Mouse (Mus musculus): ENCODE data around the gene Des.

Des gene

GRCm38 (mm10) chr1:75384470-75385141 lies 24.5 kb downstream of the Des start:
- DNase-seq (ENCODE audit: low spot score): no peak

GRCm38 (mm10) chr1:75385142-75385730 lies 25.1 kb downstream of the Des start:
- DNase-seq (ENCODE audit: low spot score): no peak

GRCm38 (mm10) chr1:75386149-75386548 lies 26.0 kb downstream of the Des start:
- no peak for DNase-seq (ENCODE audit: low spot score)

GRCm38 (mm10) chr1:75387469-75387928 lies 27.4 kb downstream of the Des start:
- DNase-seq (ENCODE audit: low spot score): no peak

GRCm38 (mm10) chr1:75387929-75388897 lies 28.1 kb downstream of the Des start:
- peak; percentile 36 for DNase-seq (ENCODE audit: low spot score)

- peak; percentile 24 for DNase-seq (ENCODE audit: low spot score)
Measured at GRCm38 (mm10) chr1:75388898-75389515, 28.9 kb downstream of the Des start.

GRCm38 (mm10) chr1:75393139-75393538 lies 33.0 kb downstream of the Des start:
- no peak for DNase-seq (ENCODE audit: low spot score)

- DNase-seq (ENCODE audit: low spot score): no peak
Measured at GRCm38 (mm10) chr1:75393846-75394245, 33.7 kb downstream of the Des start.

- DNase-seq (ENCODE audit: low spot score): peak; percentile 95
Measured at GRCm38 (mm10) chr1:75398761-75399402, 38.8 kb downstream of the Des start.

GRCm38 (mm10) chr1:75399755-75400492 lies 39.8 kb downstream of the Des start:
- peak; percentile 88 for DNase-seq (ENCODE audit: low spot score)

GRCm38 (mm10) chr1:75400493-75401115 lies 40.5 kb downstream of the Des start:
- DNase-seq (ENCODE audit: low spot score): no peak

- DNase-seq (ENCODE audit: low spot score): no peak
Measured at GRCm38 (mm10) chr1:75405547-75405946, 45.4 kb downstream of the Des start.

- DNase-seq (ENCODE audit: low spot score): no peak
Measured at GRCm38 (mm10) chr1:75406173-75406572, 46.0 kb downstream of the Des start.

- DNase-seq (ENCODE audit: low spot score): no peak
Measured at GRCm38 (mm10) chr1:75407056-75407455, 46.9 kb downstream of the Des start.

GRCm38 (mm10) chr1:75408210-75408609 lies 48.1 kb downstream of the Des start:
- no peak for DNase-seq (ENCODE audit: low spot score)

GRCm38 (mm10) chr1:75409950-75410349 lies 49.8 kb downstream of the Des start:
- DNase-seq (ENCODE audit: low spot score): no peak

- DNase-seq (ENCODE audit: low spot score): no peak
Measured at GRCm38 (mm10) chr1:75412196-75412595, 52.1 kb downstream of the Des start.

GRCm38 (mm10) chr1:75413749-75414148 lies 53.6 kb downstream of the Des start:
- peak; percentile 56 for DNase-seq (ENCODE audit: low spot score)

Data from embryo, embryonic 10.5 days (tissue).